ENCODE assay signal across 8 mouse cellular contexts in the genomic region with DNA sequence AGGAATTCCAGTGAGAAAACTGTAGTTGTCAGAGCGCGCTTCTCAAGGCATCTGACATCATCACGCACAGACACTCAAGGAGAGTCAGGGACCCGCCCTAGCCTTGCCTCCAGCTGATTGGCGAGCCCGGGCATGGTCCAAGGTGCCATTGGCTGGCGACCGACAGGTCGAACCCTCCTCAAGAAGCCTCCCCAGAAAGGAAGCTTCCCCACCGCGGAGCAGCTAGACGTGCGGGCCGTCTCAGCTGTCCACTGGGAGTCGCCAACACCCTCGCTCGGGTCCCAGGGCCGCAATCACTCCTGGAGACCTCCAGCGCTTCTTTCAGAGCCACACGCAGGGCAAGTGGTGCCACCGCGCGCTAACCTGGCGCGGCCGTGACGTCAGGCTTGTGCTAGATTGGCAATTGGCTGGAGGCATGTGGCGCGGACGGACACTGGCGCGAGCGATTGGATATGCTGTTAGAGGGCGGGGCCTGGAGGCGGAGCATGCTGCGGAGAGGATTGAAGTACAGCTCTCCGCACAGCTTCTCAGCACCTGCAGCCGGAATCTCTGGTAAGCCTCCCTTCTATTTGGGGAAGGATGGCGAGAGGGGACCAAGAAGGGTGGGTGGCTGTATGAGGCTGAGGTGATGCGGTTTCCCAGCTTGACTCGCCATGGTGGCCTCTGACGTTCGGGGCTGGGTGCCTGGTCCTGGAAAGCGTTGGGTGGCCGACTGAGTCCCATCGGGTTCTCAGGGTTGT. TPM values are rescaled to one million over a fixed set of nuclear protein-coding genes. Genes with fewer than 3 reads are reported as not detected.
A peak's percentile ranks its signal among the peaks of the same experiment; 100 is the strongest.
DNase-seq lines count a peak whose midpoint lies in the region; ATAC-seq and TF ChIP-seq lines count a peak whose summit lies in the region.

Gene Idi1, plus strand, starts transcription at position 57 of the 740 bp plus-strand sequence.

- TF ChIP-seq CTCF in bone marrow macrophage, adult 2 months (IDR thresholded peaks at IDR 0.05; ENCODE audit: low read depth, low read length) = no peak
- TF ChIP-seq CTCF in embryonic fibroblast, embryonic 13.5 days (IDR thresholded peaks at IDR 0.05; ENCODE audit: borderline replicate concordance, insufficient read depth, low read length) = no peak

- no peaks in the 10 kb centered on the region for H3K4me1 ChIP-seq in bone marrow macrophage, adult 2 months (ENCODE audit: control insufficient read depth, insufficient read depth, low read length)
- H3K4me1 ChIP-seq in embryonic fibroblast, embryonic 13.5 days (ENCODE audit: control insufficient read depth, insufficient read depth, low read length) = no peaks in the 10 kb centered on the region
- peaks cover 3% of the 10 kb centered on the region; the same call in 1 of the 2 replicates for H3K4me1 ChIP-seq in heart, embryonic 10.5 days
- H3K4me1 ChIP-seq in kidney, embryonic 15.5 days = peaks cover 13% of the 10 kb centered on the region

- WGBS in heart, embryonic 10.5 days = under 1% methylated on average over 46 of the region's 46 CpGs
- under 1% methylated on average over 46 of the region's 46 CpGs for WGBS in kidney, embryonic 15.5 days

- peak within 1 kb of the TSS; percentile 98 for H3K4me3 ChIP-seq in bone marrow macrophage, adult 2 months (ENCODE audit: insufficient read depth, low read length)
- peak within 1 kb of the TSS; percentile 69 for H3K4me3 ChIP-seq in embryonic fibroblast, embryonic 13.5 days (ENCODE audit: insufficient read depth, low read length)
- H3K4me3 ChIP-seq in heart, embryonic 10.5 days = peak within 1 kb of the TSS; percentile 84
- H3K4me3 ChIP-seq in kidney, embryonic 15.5 days (replicated peaks) = peak within 1 kb of the TSS; percentile 87

- H3K4me2 ChIP-seq in kidney, embryonic 15.5 days = peak within 1 kb of the TSS; percentile 76

- H3K36me3 ChIP-seq in heart, embryonic 10.5 days = peaks cover 22% of the 10 kb centered on the region
- peaks cover 21% of the 10 kb centered on the region for H3K36me3 ChIP-seq in kidney, embryonic 15.5 days

- peak; percentile 100 for ATAC-seq in kidney, embryonic 15.5 days (replicated peaks; ENCODE audit: low FRiP score)
- ATAC-seq in monocyte, adult 5-6 weeks (replicated peaks; ENCODE audit: insufficient number of reproducible peaks, low FRiP score, low TSS enrichment, poor library complexity, severe bottlenecking) = peak; percentile 99

- no peaks in the 10 kb centered on the region for H3K9me3 ChIP-seq in heart, embryonic 10.5 days
- H3K9me3 ChIP-seq in kidney, embryonic 15.5 days (replicated peaks) = no peaks in the 10 kb centered on the region

- TF ChIP-seq POLR2A in bone marrow macrophage, adult 2 months (IDR thresholded peaks at IDR 0.05; ENCODE audit: borderline replicate concordance, low read depth, low read length) = peak; percentile 57; the same call in 1 of the 2 replicates
- TF ChIP-seq POLR2A in embryonic fibroblast, embryonic 13.5 days (IDR thresholded peaks at IDR 0.05; ENCODE audit: low read depth, low read length) = peak; percentile 90

- peak within 1 kb of the TSS; percentile 85 for H3K27ac ChIP-seq in bone marrow macrophage, adult 2 months (ENCODE audit: insufficient read depth, low read depth, low read length)
- H3K27ac ChIP-seq in embryonic fibroblast, embryonic 13.5 days (ENCODE audit: insufficient read depth, low read length) = peak within 1 kb of the TSS; percentile 75
- peak within 1 kb of the TSS; percentile 99 for H3K27ac ChIP-seq in heart, embryonic 10.5 days
- H3K27ac ChIP-seq in kidney, embryonic 15.5 days = peak within 1 kb of the TSS; percentile 98

- H3K27me3 ChIP-seq in heart, embryonic 10.5 days (ENCODE audit: insufficient read depth, poor library complexity, severe bottlenecking) = no peaks in the 10 kb centered on the region
- no peaks in the 10 kb centered on the region for H3K27me3 ChIP-seq in kidney, embryonic 15.5 days

- peak; percentile 100 for DNase-seq in A20 (ENCODE audit: low read depth, low spot score)
- peak; percentile 99 for DNase-seq in heart, embryonic 10.5 days (ENCODE audit: low spot score)
- DNase-seq in liver = peak; percentile 98
- peak; percentile 95 to 96 for DNase-seq in spleen, postnatal 4 days (ENCODE audit: low spot score in 2 of 2)

- peak within 1 kb of the TSS; percentile 74 for H3K9ac ChIP-seq in kidney, embryonic 15.5 days

RNA-seq across cellular contexts. Expression of gene Idi1, which starts in this region (rescaled TPM):
- 23.0 and 28.4 TPM in 2 replicates for polyA plus RNA-seq in bone marrow macrophage, adult 2 months (2012; ENCODE audit: insufficient read depth, insufficient read length, missing spikeins)
- polyA plus RNA-seq in embryonic fibroblast, embryonic 13.5 days (2011; ENCODE audit: insufficient read length, low read depth, missing spikeins) = 108 and 140 TPM in 2 replicates
- polyA plus RNA-seq in heart, embryonic 10.5 days (2016; fragmentation: Nextera tagmentation; extraction: Ambion mirVana) = 76.6 and 85.3 TPM in 2 replicates
- 67.8 and 73.0 TPM in 2 replicates for polyA plus RNA-seq in kidney, embryonic 15.5 days (2015; fragmentation: Nextera tagmentation; extraction: Ambion mirVana)
- 20.5 to 25.2 TPM (median 24.8 TPM) in 3 replicates for total RNA-seq in monocyte, adult 5-6 weeks (2017)

Comparison
In these comparisons a context has a peak if more than half of its experiments do, and no peak if none do; other contexts are left out.
1. Peak in every context shown above with its lines: DNase-seq, ATAC-seq, H3K4me3 ChIP-seq and H3K27ac ChIP-seq.